Mouse (Mus musculus): Measurements from ENCODE around the gene Svs1.
A peak's percentile ranks its signal among the peaks of the same experiment; 100 is the strongest.

Svs1 gene

DNA sequence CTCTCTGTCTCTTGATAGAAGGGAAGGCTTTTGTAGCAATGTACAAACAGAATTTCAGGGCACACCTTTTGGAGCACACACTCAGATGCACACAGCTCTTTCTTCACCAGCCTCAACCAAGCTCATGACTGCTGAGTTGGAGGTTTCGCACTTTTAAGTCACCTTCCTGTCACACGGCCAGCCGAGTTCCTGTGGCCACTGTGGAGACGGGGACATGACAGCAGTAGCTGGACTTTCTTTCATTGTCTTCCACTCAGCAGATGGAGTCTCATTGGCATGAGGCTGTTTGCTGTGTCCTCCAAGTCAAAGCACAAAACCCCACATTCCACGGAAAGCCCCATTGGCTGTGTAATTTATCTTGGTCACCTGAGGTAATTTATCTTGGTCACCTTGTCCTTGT, 24.5 kb downstream of the Svs1 start:
- DNase-seq (ENCODE audit: low read depth, low spot score) = no peak

DNA sequence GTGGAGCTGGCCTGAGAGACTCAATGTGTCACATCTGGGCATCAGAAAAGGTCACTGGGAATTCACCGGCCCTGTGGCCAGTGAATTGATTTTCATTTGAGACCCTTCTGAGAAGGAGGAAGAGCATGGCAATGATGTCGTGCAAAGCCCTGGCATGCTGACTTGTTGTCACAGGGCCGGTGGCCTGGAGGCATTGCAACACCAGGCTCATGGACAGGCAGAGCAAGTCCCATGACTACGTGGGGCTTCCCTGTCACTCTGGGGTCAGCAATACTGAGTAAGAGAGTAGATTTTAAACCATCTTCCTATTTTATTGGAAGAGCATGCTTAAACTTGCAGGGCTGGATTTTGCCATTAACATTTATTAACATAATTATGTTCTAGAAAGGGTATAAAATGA, 26.4 kb downstream of the Svs1 start:
- no peak for DNase-seq (ENCODE audit: low read depth, low spot score)

DNA sequence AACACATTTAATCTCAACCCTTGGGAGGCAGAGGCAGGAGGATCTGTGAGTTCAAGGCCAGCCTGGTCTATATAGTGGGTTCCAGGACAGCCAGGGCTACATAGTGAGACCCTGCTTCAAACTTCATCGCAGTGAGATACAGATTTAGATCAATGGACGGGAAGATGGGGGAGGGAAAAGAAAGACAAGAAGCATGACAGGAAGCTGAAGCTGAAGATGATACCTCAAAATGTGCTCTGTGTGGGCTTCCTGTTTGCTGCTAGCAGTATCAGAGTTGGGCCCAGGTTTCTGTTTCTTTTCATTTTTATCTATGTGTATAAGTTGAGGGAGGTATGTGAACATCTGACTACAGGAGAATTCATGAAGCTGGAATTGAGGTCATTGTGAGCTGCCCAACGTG, 26.8 kb downstream of the Svs1 start:
- no peak for DNase-seq (ENCODE audit: low read depth, low spot score)

DNA sequence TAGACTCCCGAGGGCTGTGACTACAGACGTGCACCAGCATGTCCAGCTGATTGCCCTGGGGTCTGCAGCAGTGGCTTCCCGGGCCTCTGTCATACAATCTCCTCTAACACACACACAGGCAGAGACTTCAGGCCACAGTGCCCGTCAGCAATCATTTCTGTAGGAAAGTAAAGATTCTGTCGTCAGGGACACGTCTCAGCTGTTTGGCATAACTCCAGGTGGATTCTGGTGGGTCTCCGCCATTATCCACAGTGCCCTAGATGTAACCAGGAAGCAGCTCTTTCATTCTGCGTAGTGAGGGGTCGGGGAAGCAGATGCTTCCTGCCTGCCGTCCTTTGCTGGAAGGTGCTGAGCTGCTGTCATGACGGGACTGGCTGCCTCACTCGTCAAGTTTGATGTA, 30.5 kb downstream of the Svs1 start:
- DNase-seq (ENCODE audit: low read depth, low spot score) = no peak

- peak; percentile 69 for DNase-seq (ENCODE audit: low read depth, low spot score)
Measured at GRCm38 (mm10) chr6:49019341-49019740, 32.7 kb downstream of the Svs1 start.

GRCm38 (mm10) chr6:49021141-49022012, 34.7 kb downstream of the Svs1 start:
- no peak for DNase-seq (ENCODE audit: low read depth, low spot score)

DNA sequence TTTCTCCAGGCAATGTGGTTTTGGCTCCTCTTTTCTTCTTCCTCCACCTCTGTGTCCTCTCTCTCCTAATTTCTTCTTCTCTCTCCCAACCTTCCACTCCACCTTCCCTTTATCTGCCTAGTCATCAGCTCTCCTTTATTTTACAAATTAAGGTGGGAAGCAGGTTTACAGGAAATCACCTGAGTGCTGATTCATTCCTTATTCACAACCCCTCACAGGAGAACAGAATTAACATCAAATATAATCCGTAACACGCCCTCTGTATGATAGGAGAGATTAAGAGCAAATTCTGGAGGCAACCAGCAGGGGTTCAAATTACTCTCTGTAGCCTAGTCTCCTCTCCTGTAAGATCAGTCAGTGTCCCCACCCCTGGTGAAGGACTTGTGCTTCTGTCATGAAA, 35.7 kb downstream of the Svs1 start:
- peak; percentile 56 for DNase-seq (ENCODE audit: low read depth, low spot score)

DNA sequence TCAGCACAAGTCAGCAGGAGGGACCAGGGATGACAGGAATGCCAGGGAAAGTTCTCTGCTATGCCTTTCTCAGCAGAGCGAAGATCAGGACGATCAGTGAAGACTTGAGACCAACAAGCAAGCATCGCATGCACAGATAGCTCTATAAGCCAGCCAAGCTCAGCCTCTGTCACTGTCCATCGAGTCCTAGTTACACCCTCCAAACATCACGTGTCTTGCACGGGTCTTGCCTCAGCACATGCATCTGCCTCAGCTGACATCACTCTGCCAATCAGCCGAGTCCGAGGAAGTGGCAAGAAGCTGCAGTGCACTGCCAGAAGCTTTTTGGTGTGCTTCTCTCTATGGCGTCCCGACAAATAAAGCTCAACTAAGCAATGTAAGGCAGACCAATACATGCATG, 36.7 kb downstream of the Svs1 start:
- peak; percentile 65 for DNase-seq (ENCODE audit: low read depth, low spot score)

- no peak for DNase-seq (ENCODE audit: low read depth, low spot score)
Measured at GRCm38 (mm10) chr6:49025290-49025689, 38.6 kb downstream of the Svs1 start.

DNA sequence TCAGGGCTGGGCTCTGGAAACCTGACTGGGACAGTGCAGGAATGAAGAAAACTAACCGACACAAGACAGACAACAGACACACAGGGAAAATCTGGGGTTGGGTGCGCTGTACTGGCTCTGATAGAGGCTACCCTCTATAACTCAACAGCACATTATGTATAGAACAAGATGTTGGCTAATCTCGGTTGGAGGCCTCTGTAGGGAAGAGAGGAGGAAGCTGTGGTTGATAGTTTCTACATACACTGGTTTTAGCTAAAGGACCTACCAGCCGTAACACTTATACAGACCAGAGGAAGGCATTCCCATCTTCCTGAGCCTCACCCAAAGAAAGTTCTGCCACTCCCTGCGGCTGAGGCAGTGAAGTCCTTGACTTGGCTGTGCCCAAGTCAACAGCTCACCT, 39.8 kb downstream of the Svs1 start:
- no peak for DNase-seq (ENCODE audit: low read depth, low spot score)

DNA sequence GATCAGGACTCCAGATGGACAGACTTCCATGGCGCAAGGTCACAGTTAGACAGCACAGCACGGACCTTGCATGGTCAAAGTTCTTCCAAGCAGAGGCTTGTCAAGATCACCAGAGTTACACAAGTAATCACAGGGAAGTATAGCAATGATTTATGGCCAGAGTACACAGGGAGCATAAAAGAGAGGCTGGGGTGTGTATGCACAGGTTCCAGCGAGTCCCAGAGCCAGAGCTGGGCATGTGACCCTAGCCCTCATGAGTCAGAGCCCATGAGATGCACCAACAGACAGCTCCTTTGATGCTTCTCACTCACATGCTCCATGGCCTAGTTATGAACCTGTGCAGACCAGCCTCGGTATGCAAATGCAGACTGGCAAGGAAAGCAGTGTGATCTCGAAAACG, 41.4 kb downstream of the Svs1 start:
- DNase-seq (ENCODE audit: low read depth, low spot score) = no peak

DNA sequence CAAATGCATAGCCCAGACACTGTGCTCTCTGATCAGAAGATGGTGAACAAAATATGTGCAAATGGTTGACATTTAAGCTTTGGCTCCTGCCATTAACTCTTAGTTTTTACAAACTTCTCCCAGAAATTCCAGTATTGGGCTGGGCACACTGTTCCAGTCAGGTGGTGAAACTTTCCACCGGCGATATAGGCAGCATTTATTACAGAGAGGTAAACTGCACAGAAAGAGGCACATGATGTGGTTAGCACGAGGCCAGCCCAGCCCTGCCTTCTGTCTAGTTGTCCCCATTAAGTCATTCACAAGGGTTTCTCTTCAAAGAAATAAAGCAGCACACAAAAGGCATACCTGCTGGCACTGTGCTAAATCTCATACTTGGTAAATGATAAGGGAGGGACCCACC, 42.0 kb downstream of the Svs1 start:
- no peak for DNase-seq (ENCODE audit: low read depth, low spot score)

DNA sequence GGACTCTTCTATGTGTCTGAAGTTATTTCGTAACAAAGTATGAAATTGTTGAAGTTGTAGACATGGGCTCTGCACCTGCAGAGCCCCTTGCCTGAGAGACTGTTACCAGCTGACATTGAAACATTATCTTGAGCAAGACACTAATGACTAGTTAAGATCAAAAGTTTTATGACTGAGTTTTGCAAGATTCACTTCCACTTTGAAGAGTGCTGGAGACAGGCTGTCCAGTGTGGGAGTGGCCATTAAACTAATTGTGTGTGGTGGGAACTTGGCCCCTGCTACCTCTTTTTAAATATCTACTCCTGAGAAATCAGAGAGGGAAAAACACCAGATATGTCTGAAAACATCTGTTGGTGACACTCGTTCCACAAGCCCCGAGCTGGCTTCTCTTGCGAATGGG, 44.6 kb downstream of the Svs1 start:
- DNase-seq (ENCODE audit: low read depth, low spot score) = no peak

- DNase-seq (ENCODE audit: low read depth, low spot score) = no peak
Measured at GRCm38 (mm10) chr6:49032783-49033182, 46.1 kb downstream of the Svs1 start.

DNA sequence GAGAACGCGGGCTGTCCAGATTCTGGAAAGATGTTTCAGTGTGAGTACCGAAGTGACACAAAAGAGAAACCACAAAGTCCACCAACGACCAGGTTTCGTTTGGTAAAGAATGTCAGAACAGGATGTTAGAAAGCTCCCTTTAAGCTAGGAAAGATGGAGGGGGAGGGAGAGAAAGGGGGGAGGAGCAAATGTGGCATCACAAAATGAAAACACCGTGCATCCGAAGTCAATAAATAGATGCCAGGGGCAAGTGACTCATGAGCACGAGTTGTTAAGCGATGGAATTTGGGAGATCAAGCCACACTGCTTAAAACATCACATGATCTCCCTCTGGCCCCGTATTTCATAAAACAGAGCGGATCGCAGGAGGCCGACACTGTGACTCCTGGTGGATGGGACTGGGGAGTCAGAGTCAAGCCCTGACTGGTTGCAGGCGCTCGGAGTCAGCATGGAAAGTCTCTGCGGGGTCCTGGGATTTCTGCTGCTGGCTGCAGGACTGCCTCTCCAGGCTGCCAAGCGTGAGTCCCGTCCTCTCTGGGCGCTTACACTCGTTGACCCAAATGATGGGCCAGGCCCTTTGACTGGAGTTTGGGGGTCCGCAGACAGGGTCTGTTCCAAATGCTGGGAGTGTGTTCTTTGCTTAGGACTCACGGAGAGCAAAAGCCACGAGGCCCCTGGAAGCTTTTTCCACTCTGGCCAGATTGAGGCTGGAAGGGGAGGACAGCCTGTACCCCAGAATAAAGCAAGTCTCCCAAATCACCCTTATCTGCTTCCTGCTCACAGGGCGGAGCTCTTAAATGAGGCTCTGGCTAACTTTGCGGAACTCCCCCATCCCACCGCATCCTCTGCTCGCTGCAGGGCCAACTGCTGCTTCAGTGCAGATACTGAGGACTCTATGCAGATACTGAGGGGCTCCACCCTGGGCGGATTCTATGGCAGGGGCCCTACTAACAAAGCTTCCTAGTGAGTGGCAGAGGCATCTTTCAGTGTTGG, 49.9 kb downstream of the Svs1 start, which contains the start of gene Gpnmb:
Gene Gpnmb, plus strand, starts transcription at position 272 of the 993 bp plus-strand sequence.
- peak; percentile 42 for DNase-seq (ENCODE audit: low read depth, low spot score)

DNA sequence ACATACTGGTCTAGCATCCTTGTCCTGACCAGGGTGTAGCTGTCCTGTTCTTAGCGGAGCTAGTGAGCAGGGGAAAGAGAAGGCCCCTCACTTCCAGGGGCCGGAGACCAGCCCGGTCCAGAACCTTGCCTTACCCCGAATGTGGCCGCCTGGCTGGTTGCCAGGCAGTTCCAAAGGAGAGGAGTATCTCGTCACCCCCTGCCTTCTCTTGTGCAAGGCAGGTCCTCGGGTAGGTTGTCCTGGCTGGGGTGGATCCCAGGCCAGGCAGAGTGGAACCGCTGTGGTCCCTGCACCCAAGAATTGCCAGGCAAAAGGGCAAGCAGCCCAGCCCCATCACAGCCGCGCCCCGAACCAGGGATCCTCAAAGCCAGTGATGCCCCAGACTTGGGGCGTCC, 50.6 kb downstream of the Svs1 start:
- DNase-seq (ENCODE audit: low read depth, low spot score) = peak; percentile 43

DNA sequence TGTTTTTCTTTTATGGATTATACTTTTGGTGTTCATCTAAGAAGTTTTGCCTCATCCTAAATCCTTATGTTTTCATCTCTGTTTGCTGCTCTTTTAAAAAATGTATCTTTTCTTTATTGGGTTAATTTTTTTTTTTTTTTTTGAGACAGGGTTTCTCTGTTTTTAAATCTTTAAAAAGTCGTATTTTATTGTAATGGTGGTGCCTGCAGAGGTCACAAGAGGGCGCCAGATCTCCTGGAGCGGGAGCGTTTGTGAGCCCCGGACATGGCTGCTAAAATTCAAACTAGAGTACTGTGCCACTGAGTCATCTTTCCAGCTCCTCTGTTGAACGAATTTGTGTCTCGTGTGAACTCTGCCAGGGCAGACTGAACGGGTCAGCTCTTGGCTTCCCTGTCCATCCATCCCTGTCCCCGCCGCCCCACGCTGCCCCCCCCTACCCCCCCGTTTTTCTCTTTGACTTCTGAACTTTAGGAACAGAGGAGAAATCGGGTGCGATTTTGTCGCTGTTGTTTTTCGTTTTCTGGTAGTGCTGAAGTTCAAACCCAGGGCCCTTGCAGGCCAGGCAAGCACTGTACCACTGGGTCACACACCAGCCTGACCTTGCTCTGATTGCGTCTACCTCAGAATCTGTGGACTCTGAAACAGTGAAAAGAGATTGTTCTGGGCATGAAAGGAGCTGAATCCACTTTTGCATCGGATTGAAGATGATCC, 53.0 kb downstream of the Svs1 start:
- DNase-seq (ENCODE audit: low read depth, low spot score) = peak; percentile 75

Data from ZHBTc4 (cell line).